Mouse (Mus musculus) liver, postnatal 0 days (tissue): ENCODE data around the gene Accsl.

Experiments
- CTCF ChIP-seq: sonication (generic); IDR thresholded peaks from 2 replicates; pipeline ENCODE4 v1.5.1; 2016; ENCODE audit warnings: antibody characterized with exemption, low read depth
- EP300 ChIP-seq: IDR thresholded peaks from 2 replicates; pipeline ENCODE4 v1.6.1; 2016; ENCODE audit warnings: antibody characterized with exemption, low read depth, mild to moderate bottlenecking

DNA sequence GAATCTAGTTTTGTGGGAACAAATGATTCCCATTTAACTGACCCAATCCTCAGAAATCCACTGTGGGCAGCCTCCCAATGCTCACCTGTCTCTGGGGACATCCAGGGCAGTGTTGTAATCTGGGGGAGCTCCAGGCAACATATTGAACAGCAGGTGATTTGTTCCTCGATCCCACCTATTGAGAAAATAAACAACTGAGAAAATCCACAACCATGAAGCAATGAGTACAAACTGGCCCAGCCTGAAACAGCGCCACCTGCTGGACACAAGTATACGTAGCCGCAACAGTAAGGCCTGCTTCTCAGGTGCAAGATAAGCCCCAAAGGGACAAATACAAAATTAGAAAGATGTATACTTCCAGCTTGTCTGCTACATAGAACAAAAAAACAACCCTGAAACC is 57.1 kb downstream of the Accsl start:
- peak; percentile 95 for TF ChIP-seq CTCF
- no peak for TF ChIP-seq EP300
